Mouse (Mus musculus) bone marrow, adult 2 months (tissue): ENCODE data around the gene Phxr2.

Source experiments
- CTCF ChIP-seq: fragments of 200-500 bp; IDR thresholded peaks from 2 replicates; pipeline ENCODE4 v1.5.1; 2011; ENCODE audit warnings: low read length, control low read depth; ENCODE audit not compliant: control insufficient read depth, insufficient read depth
- POLR2A ChIP-seq: fragments of 200-500 bp; IDR thresholded peaks from 2 replicates; pipeline ENCODE4 v1.6.1; 2011; ENCODE audit warnings: low read depth, mild to moderate bottlenecking, control low read depth, low read length, borderline replicate concordance; ENCODE audit not compliant: control insufficient read depth

DNA sequence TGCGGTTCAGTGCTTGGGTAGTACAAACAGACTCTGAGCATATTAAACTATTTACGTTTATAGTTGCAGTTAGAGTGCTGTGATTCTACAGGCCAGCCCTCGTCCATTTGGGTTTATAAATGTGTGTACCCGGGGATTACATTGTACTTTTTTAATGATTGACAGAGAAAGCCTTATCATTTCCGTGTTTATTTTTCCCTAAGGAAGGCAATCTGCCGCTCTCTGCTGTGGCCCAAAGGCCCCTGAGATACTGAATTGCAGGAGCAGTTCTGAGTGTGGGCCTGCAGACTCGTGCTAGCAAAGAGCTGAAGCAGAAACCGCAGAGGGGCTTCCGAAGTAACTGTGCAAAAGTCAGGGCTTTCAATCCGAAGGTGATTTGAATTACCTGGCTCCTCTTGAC lies 8.2 kb downstream of the Phxr2 start:
- TF ChIP-seq POLR2A (no peak), CTCF (no peak)
